Mouse (Mus musculus): ENCODE results near the gene Pard6b. TPM values are rescaled to one million over a fixed set of nuclear protein-coding genes. Genes with fewer than 3 reads are reported as not detected.

Pard6b gene
- total and polyA plus RNA-seq, 3 experiments: 1.2 to 2.8 (median 1.3) TPM

GRCm38 (mm10) chr2:168076840-168077576 is 3.8 kb upstream of the Pard6b start:
- H3K9me3 ChIP-seq (replicated peaks; ENCODE audit: low read length): no peaks in the 10 kb centered on the region
- no peak for DNase-seq (ENCODE audit: extremely low read depth)

GRCm38 (mm10) chr2:168078107-168078830 is 2.5 kb upstream of the Pard6b start:
- H3K79me2 ChIP-seq (replicated peaks; ENCODE audit: control insufficient read depth, extremely low read depth, insufficient read depth, poor library complexity, severe bottlenecking): no peaks in the 10 kb centered on the region
- DNase-seq (ENCODE audit: extremely low read depth): no peak
- H3K9ac ChIP-seq (ENCODE audit: insufficient read depth, low read depth): no peak overlapping the region
- no peak overlapping the region for H3K4me2 ChIP-seq (ENCODE audit: insufficient read depth, low read depth, poor library complexity, severe bottlenecking)
- no peak overlapping the region for H3K27ac ChIP-seq (ENCODE audit: insufficient read depth, low read depth)
- in situ Hi-C loops (cut with MboI; ENCODE audit: low pct_ligation_motif_present, low pct_unique_long_range_greater_than_20kb, low sequenced_read_pairs): no loop called here
- H3K36me3 ChIP-seq (replicated peaks in 1 of 2; ENCODE audit: control insufficient read depth in 1 of 2, insufficient read depth in 1 of 2, low read length in 1 of 2): no peaks in the 10 kb centered on the region
- TF ChIP-seq MXI1 (IDR thresholded peaks at IDR 0.05; ENCODE audit: low read depth, low read length) (no peak), EP300 (IDR thresholded peaks at IDR 0.05; ENCODE audit: low read length) (no peak), CHD2 (IDR thresholded peaks at IDR 0.05; ENCODE audit: low read length) (no peak), MEF2A (IDR thresholded peaks at IDR 0.05; ENCODE audit: borderline replicate concordance, low read depth, low read length) (no peak), SMC3 (IDR thresholded peaks at IDR 0.05; ENCODE audit: low read depth, low read length) (no peak), UBTF (IDR thresholded peaks at IDR 0.05; ENCODE audit: low read depth, low read length) (no peak), RAD21 (IDR thresholded peaks at IDR 0.05; ENCODE audit: low read depth, low read length) (no peak), KAT2A (IDR thresholded peaks at IDR 0.05; ENCODE audit: insufficient replicate concordance, low read length) (no peak), POLR2A (IDR thresholded peaks at IDR 0.05; ENCODE audit: low read depth, low read length) (no peak)
- H3K27me3 ChIP-seq (replicated peaks): peaks cover 70% of the 10 kb centered on the region
- dilution Hi-C loops (cut with MboI; ENCODE audit: extremely low pct_ligation_motif_present, extremely low pct_unique_long_range_greater_than_20kb, low sequenced_read_pairs): no loop called here
- no peaks in the 10 kb centered on the region for H3K9me3 ChIP-seq (replicated peaks; ENCODE audit: low read length)
- H3K4me1 ChIP-seq (ENCODE audit: control insufficient read depth in 1 of 2, insufficient read depth in 2 of 2): peaks cover 6 to 13% of the 10 kb centered on the region in 2 experiments; a peak in 3 of 4 replicates
- H3K4me3 ChIP-seq (replicated peaks in 1 of 3; ENCODE audit: low read depth in 2 of 3, low read length in 2 of 3, poor library complexity in 1 of 3): no peak overlapping the region

More at GRCm38 (mm10) chr2:168076840-168077576, 3.8 kb upstream of the Pard6b start:
- H3K4me1 ChIP-seq (ENCODE audit: control insufficient read depth in 1 of 2, insufficient read depth in 2 of 2): peaks cover 6 to 13% of the 10 kb centered on the region in 2 experiments; a peak in 3 of 4 replicates
- no peak overlapping the region for H3K4me2 ChIP-seq (ENCODE audit: insufficient read depth, low read depth, poor library complexity, severe bottlenecking)
- no peaks in the 10 kb centered on the region for H3K36me3 ChIP-seq (replicated peaks in 1 of 2; ENCODE audit: control insufficient read depth in 1 of 2, insufficient read depth in 1 of 2, low read length in 1 of 2)
- dilution Hi-C loops (cut with MboI; ENCODE audit: extremely low pct_ligation_motif_present, extremely low pct_unique_long_range_greater_than_20kb, low sequenced_read_pairs): no loop called here
- H3K4me3 ChIP-seq (replicated peaks in 1 of 3; ENCODE audit: low read depth in 2 of 3, low read length in 2 of 3, poor library complexity in 1 of 3): no peak overlapping the region
- H3K79me2 ChIP-seq (replicated peaks; ENCODE audit: control insufficient read depth, extremely low read depth, insufficient read depth, poor library complexity, severe bottlenecking): no peaks in the 10 kb centered on the region
- no peak overlapping the region for H3K27ac ChIP-seq (ENCODE audit: insufficient read depth, low read depth)
- H3K9ac ChIP-seq (ENCODE audit: insufficient read depth, low read depth): no peak overlapping the region
- TF ChIP-seq ZMIZ1 (IDR thresholded peaks at IDR 0.05; ENCODE audit: low read depth, low read length) (no peak), TCF12 (IDR thresholded peaks at IDR 0.05; ENCODE audit: low read depth, low read length) (no peak), MXI1 (IDR thresholded peaks at IDR 0.05; ENCODE audit: low read depth, low read length) (no peak), MYC (IDR thresholded peaks at IDR 0.05; ENCODE audit: low read depth, low read length) (no peak), KAT2A (IDR thresholded peaks at IDR 0.05; ENCODE audit: insufficient replicate concordance, low read length) (no peak)
- H3K27me3 ChIP-seq (replicated peaks): peaks cover 70% of the 10 kb centered on the region
- in situ Hi-C loops (cut with MboI; ENCODE audit: low pct_ligation_motif_present, low pct_unique_long_range_greater_than_20kb, low sequenced_read_pairs): no loop called here

Data from CH12.LX (cell line).